Mouse (Mus musculus) midbrain, postnatal 0 days (tissue): ENCODE measurements around the gene Csf1. TPM values are rescaled to one million over a fixed set of nuclear protein-coding genes. Genes with fewer than 3 reads are reported as not detected.

Experiments
- ATAC-seq: fragments of 200-750 bp; cut with Nextera tagmentation; 2 replicates; pipeline ENCODE4 v1.8.0; 2017; ENCODE audit warnings: moderate number of reproducible peaks, mild to moderate bottlenecking, moderate TSS enrichment, moderate library complexity; ENCODE audit not compliant: low FRiP score
- DNase-seq: peaks from one replicate; pipeline ENCODE4 v3.0.0-alpha.2; 2015; ENCODE audit warnings: low spot score
- H3K27ac ChIP-seq: fragments of 300-500 bp; sonication (generic); 2 replicates; pipeline ENCODE4 v1.5.1; 2014; ENCODE audit warnings: low read depth, mild to moderate bottlenecking, low read length, mixed read lengths
- H3K27me3 ChIP-seq: fragments of 300-500 bp; sonication (generic); 2 replicates; pipeline ENCODE4 v1.6.1; 2014; ENCODE audit warnings: low read length, control low read depth, mixed read lengths; ENCODE audit not compliant: insufficient read depth
- H3K36me3 ChIP-seq: fragments of 300-500 bp; sonication (generic); 2 replicates; pipeline ENCODE4 v1.6.1; 2014; ENCODE audit warnings: low read length, control low read depth, mixed read lengths; ENCODE audit not compliant: insufficient read depth
- H3K4me1 ChIP-seq: fragments of 300-500 bp; sonication (generic); 2 replicates; pipeline ENCODE4 v1.6.1; 2014; ENCODE audit warnings: mild to moderate bottlenecking, control low read depth, antibody characterized with exemption, low read length, mixed read lengths; ENCODE audit not compliant: insufficient read depth
- H3K4me2 ChIP-seq: fragments of 300-500 bp; sonication (generic); 2 replicates; pipeline ENCODE4 v1.6.1; 2014; ENCODE audit warnings: low read depth, mild to moderate bottlenecking, low read length, mixed read lengths; ENCODE audit not compliant: poor library complexity, severe bottlenecking
- H3K4me3 ChIP-seq: fragments of 300-500 bp; sonication (generic); 2 replicates; pipeline ENCODE4 v1.5.1; 2014; ENCODE audit warnings: low read depth, mild to moderate bottlenecking, low read length, moderate library complexity
- H3K9ac ChIP-seq: fragments of 300-500 bp; sonication (generic); replicated peaks from 2 replicates; pipeline ENCODE4 v1.6.1; 2014; ENCODE audit warnings: mild to moderate bottlenecking, low read length, moderate library complexity, mixed read lengths; ENCODE audit not compliant: poor library complexity, severe bottlenecking
- H3K9me3 ChIP-seq: fragments of 300-500 bp; sonication (generic); 2 replicates; pipeline ENCODE4 v1.6.1; 2016; ENCODE audit warnings: low read length, control low read depth
- CTCF ChIP-seq: IDR thresholded peaks from 2 replicates; pipeline ENCODE4 v1.5.1; 2016; ENCODE audit warnings: antibody characterized with exemption, mild to moderate bottlenecking
- WGBS: fragments of 180-500 bp; shearing (Covaris S2); extraction: QIAGEN DNeasy Blood & Tissue Kit; methylation state at CpG from one replicate; pipeline ENCODE4 v1.1.7; 2014; 5-methylcytosine and 5-hydroxymethylcytosine counted together
- polyA plus RNA-seq: library from polyadenylated mRNA; unstranded; fragments of >200 nt; fragmentation: Nextera tagmentation; extraction: Ambion mirVana; gene quantifications from 2 replicates; pipeline ENCODE4 v1.2.1, GENCODE M21; 2015
- total RNA-seq: library from RNA; depleted of rRNA; stranded (reverse); fragments of >200 nt; gene quantifications from 2 replicates; pipeline ENCODE4 v1.2.3, GENCODE M21; 2014

Gene Csf1
- total and polyA plus RNA-seq, 2 experiments from 2014 or later, result 8.1 to 12.3 TPM

DNA sequence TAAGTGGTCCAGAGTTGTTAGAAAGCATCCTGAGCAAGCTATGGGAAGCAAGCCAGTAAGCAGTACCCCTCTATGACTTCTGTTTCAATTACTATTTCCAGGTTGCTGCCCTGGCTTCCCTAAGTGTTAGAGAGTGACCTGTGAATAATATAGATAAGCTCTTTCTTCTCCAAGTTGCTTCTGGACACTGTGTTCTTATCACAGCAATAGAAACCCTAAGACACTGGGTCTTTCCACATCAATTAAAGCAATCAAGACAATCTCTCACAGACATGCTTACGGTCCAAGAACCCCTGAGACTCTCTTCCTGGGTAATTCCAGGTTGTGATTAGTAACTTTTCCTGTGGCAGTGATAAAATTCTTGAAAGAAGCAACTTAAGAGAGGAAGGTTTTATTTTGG is 26.1 kb upstream of the Csf1 start:
- WGBS, result 97% methylated on average over 1 of the region's 1 CpGs

GRCm38 (mm10) chr3:107785546-107785945 is 25.3 kb upstream of the Csf1 start:
- Histone ChIP-seq H3K27me3 (no peaks in the 10 kb centered on the region), H3K27ac (no peak overlapping the region), H3K9ac (no peak overlapping the region), H3K9me3 (no peaks in the 10 kb centered on the region), H3K4me1 (no peaks in the 10 kb centered on the region), H3K4me2 (no peak overlapping the region), H3K4me3 (no peak overlapping the region), H3K36me3 (no peaks in the 10 kb centered on the region)
- 79% methylated on average over 4 of the region's 4 CpGs for WGBS
- no peak for DNase-seq
- no peak for TF ChIP-seq CTCF
- no peak for ATAC-seq

More for the DNA sequence above, 26.1 kb upstream of the Csf1 start:
- no peak overlapping the region for H3K9ac ChIP-seq
- no peaks in the 10 kb centered on the region for H3K36me3 ChIP-seq
- H3K4me2 ChIP-seq, result no peak overlapping the region
- no peaks in the 10 kb centered on the region for H3K4me1 ChIP-seq
- no peak overlapping the region for H3K4me3 ChIP-seq
- no peak overlapping the region for H3K27ac ChIP-seq
- no peak for TF ChIP-seq CTCF
- DNase-seq, result no peak
- no peak for ATAC-seq
- H3K9me3 ChIP-seq, result no peaks in the 10 kb centered on the region
- H3K27me3 ChIP-seq, result no peaks in the 10 kb centered on the region

DNA sequence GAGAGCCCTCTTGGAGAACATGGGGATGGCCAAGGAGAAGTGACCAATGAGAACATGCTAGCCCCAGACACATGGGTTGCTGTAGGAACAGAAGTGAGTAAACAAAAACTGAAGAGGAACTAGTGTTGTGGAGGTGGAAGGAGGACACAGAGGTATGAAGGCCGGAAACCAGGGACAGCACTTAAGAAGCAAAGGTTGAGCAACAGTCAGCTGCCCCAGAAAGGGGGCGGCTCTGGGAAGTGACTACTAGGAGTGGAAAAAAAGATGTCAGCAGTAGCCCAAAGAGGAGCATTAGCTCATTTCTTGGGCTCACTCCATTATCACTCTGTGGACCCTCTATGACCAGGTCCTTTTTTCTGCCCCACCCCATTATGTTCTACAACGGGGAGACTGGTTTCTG is 23.0 kb upstream of the Csf1 start:
- Histone ChIP-seq H3K9me3 (no peaks in the 10 kb centered on the region), H3K36me3 (no peaks in the 10 kb centered on the region), H3K27me3 (no peaks in the 10 kb centered on the region), H3K4me2 (no peak overlapping the region), H3K27ac (no peak overlapping the region), H3K4me3 (no peak overlapping the region), H3K4me1 (no peaks in the 10 kb centered on the region), H3K9ac (no peak overlapping the region)
- DNase-seq (no peak), ATAC-seq (no peak)
- WGBS, result 94% methylated on average over 3 of the region's 3 CpGs
- no peak for TF ChIP-seq CTCF

DNA sequence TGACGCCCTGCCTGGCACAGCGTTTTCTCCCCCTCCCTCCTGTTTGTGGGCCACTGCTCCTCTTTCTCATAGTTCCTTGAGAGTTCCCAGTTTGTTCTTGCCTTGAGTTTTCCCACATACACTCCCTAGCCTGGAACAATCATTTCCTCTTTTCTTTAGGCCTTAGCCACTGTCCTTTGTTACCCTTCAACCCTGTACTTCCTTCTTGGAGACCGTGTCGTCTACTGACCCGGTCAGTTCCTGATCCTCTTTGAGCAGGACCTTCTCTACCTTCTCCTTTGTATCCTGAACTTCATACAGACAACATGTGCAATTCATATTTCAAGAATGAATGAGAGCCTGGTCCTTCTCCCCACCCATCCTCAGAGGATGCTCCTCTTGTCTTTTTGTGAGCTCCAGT is 21.0 kb upstream of the Csf1 start:
- H3K4me3 ChIP-seq, result no peak overlapping the region
- no peaks in the 10 kb centered on the region for H3K9me3 ChIP-seq
- 85% methylated on average over 5 of the region's 5 CpGs for WGBS
- H3K4me2 ChIP-seq, result no peak overlapping the region
- no peak for TF ChIP-seq CTCF
- H3K27me3 ChIP-seq, result no peaks in the 10 kb centered on the region
- no peaks in the 10 kb centered on the region for H3K36me3 ChIP-seq
- H3K4me1 ChIP-seq, result no peaks in the 10 kb centered on the region
- H3K9ac ChIP-seq, result no peak overlapping the region
- DNase-seq (no peak), ATAC-seq (no peak)
- H3K27ac ChIP-seq, result no peak overlapping the region

DNA sequence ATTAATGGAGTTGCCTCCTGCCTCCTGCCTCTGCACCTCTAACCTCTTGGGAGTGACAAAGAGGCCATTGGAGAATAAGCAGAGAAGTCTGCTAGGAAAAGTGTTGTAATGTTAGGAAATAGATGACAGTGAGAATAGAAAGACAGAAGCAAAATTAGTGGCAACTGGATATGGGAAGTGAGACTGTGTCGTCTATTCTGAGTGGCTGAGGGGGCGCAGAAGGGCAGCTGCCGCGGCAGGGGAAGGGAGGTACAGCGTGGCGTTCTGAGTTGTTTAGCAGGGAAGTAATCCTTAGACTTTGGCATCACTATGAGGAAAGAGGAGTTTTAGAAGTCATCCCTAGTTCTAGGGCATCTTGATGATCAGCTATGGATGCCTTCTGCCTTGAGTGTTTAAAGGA is 17.7 kb upstream of the Csf1 start:
- no peak overlapping the region for H3K9ac ChIP-seq
- WGBS, result 74% methylated on average over 6 of the region's 6 CpGs
- TF ChIP-seq CTCF, result no peak
- H3K4me1 ChIP-seq, result no peaks in the 10 kb centered on the region
- ATAC-seq, result no peak
- no peak overlapping the region for H3K4me3 ChIP-seq
- no peaks in the 10 kb centered on the region for H3K36me3 ChIP-seq
- no peak for DNase-seq
- no peaks in the 10 kb centered on the region for H3K9me3 ChIP-seq
- no peak overlapping the region for H3K4me2 ChIP-seq
- no peak overlapping the region for H3K27ac ChIP-seq
- no peaks in the 10 kb centered on the region for H3K27me3 ChIP-seq

- no peak for DNase-seq
- Histone ChIP-seq H3K4me2 (no peak overlapping the region), H3K4me3 (no peak overlapping the region), H3K9me3 (no peaks in the 10 kb centered on the region), H3K9ac (no peak overlapping the region), H3K4me1 (no peaks in the 10 kb centered on the region), H3K36me3 (no peaks in the 10 kb centered on the region), H3K27ac (no peak overlapping the region), H3K27me3 (no peaks in the 10 kb centered on the region)
- no peak for ATAC-seq
- no peak for TF ChIP-seq CTCF
- 30% methylated on average over 3 of the region's 3 CpGs for WGBS
Observed at GRCm38 (mm10) chr3:107776295-107776694, 16.0 kb upstream of the Csf1 start.

GRCm38 (mm10) chr3:107775736-107776135 is 15.5 kb upstream of the Csf1 start:
- 49% methylated on average over 3 of the region's 3 CpGs for WGBS
- no peaks in the 10 kb centered on the region for H3K4me1 ChIP-seq
- H3K27ac ChIP-seq, result no peak overlapping the region
- H3K27me3 ChIP-seq, result no peaks in the 10 kb centered on the region
- H3K36me3 ChIP-seq, result no peaks in the 10 kb centered on the region
- no peak overlapping the region for H3K4me2 ChIP-seq
- no peaks in the 10 kb centered on the region for H3K9me3 ChIP-seq
- no peak overlapping the region for H3K9ac ChIP-seq
- H3K4me3 ChIP-seq, result no peak overlapping the region
- no peak for TF ChIP-seq CTCF
- ATAC-seq (no peak), DNase-seq (no peak)
